Mouse (Mus musculus): ENCODE results near the gene Nup54.

Nup54 gene

GRCm38 (mm10) chr5:92411461-92412140 is 23.4 kb downstream of the Nup54 start:
- DNase-seq, result no peak

GRCm38 (mm10) chr5:92410486-92410885 is 24.5 kb downstream of the Nup54 start:
- DNase-seq, result no peak

DNA sequence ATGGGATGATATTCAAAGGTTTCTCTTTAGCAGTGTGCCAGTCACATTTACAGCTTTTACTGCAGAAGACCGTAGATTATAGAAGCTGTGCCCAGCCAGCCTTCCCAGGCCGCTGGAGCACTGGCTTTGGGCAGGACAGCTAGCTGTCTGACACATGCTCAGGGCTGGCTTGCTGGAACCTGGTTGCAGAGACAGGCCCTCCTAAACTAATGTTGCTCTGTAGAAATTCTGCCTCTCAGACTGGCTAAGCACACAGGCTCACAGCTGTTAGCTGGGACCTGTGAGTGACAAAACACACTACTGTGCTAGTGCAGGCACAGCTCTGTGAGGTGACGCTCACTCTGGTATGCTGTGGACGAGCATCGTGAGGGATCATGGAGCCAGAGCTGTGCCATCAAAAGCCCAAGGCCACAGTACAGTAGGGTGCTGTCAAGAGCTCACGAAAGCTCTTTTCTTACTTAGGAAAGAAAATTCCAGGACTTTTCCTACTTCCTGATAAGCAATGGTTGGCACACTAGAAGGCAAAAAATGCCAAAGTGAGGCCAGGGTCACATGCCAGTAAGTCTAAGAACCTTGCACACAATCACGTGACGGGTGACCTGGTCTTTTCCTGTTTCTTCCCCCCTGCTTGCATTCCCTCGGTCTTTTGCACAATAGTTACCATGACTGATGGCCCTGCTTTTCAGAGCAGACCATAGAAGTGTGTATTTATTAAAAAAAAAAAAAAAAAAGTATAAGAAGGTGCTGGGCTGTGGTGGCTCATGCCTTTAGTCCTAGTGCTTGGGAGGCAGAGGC is 25.5 kb downstream of the Nup54 start:
- no peak for DNase-seq

DNA sequence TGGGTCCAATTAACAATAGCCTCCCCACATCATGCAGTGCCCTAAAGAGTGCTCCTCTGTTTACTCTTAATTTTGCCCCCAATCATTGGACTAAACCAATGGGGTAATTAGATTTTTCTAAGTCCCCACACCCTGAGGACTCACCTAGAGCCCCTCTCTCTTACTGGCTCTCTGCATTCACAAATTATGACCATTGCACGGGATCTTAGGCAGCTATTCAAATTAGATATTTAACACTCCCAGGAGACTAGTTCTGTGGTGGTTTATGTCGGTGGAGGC is 30.7 kb downstream of the Nup54 start:
- no peak for DNase-seq

GRCm38 (mm10) chr5:92403562-92404399 is 31.2 kb downstream of the Nup54 start:
- no peak for DNase-seq

DNA sequence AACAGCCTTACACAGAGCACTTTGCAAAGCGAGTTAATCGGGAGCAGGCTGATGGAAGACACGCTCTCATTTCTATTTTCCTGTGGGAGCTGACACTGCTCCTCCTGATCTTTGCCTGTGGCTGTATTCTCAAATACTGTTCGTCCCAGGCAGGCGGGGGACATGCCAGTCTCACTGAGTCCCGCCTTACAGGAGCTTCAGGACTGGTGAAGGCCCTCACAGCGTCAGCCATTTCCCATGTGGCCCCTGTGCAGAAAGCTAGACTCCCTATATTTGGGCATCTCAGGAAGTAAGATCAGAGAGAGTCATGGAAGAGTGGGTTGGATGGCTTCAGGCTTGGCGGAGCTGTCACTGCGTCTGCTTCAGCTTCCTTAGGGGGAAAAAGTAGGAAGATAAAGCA is 32.2 kb downstream of the Nup54 start:
- no peak for DNase-seq

DNA sequence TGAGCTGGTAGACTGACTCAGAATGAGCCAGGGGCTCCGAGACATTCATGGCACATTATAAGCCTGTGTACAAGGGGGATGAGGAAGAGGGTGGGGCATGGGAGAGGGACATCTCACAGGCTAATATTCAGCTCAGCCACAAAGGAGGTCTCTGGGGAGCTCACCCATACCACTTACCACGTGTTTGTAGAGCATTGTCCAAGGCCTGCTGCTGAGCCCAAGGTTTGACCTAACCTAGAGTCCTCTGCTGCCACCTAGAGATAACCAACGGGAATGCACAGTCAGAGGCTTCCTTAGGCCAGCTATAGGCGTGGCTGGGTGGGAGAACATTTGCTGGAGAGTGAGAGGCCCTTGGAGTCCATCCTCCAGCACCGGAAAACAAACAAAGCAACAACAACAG is 36.9 kb downstream of the Nup54 start:
- peak; percentile 83 for DNase-seq

DNA sequence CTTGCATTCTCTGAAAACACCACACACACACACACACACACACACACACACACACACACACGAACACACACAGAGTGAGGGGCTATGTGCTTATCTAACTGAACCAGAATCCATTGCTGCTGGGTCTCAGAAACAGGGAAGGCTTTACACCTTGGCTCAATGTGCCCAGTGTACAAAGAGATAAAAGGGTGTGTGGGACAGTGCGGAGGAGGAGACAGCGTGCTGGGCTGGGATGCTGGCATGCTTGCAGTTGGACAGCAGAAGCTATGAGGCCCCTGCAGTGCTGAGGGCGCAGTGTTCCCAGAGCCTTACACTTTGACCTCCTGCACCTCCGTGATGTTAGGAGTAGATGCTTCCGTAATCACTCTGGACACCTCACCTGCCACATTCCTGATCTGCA is 38.5 kb downstream of the Nup54 start:
- DNase-seq, result no peak

DNA sequence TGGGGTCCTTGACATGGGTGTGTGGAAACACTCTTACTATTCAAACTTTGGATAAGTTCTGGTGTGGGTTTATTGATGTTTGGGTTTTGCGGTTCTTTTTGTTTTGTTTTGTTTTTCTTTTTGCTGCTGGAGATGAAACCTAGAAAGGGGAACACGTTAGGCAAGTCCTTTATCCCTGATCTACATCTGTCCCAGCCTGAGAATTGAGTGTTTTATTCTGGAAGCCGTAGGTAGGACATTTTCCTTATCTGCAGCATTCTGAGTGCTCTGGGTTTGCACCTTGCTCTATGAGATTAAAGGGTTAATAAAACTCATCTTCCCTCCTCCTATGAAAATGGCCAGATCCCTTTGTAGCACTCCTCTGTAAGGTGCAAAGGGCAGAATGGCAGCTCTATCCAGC is 39.3 kb downstream of the Nup54 start:
- DNase-seq, result no peak

GRCm38 (mm10) chr5:92393863-92394262 is 41.2 kb downstream of the Nup54 start:
- DNase-seq, result no peak

GRCm38 (mm10) chr5:92392542-92392941 is 42.5 kb downstream of the Nup54 start:
- DNase-seq, result no peak

GRCm38 (mm10) chr5:92390615-92391014 is 44.4 kb downstream of the Nup54 start:
- DNase-seq, result no peak

DNA sequence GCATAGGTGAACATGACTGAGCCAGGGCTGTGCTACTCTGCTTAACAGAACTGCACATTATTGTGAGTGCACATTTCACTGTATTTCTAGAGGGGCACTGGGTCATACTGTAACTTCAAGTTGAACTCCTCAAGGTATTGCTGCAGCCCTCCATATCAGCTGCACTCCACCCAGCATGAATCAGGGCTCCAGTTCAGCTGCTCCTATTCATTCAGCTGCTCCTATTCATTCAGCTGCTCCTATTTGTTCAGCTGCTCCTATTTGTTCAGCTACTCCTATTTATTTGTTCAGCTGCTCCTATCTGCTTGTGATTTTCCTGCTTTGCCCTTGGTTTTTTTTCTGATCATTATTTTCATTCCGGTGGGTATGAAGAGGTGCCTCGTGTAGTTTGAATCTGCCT is 45.0 kb downstream of the Nup54 start:
- no peak for DNase-seq

DNA sequence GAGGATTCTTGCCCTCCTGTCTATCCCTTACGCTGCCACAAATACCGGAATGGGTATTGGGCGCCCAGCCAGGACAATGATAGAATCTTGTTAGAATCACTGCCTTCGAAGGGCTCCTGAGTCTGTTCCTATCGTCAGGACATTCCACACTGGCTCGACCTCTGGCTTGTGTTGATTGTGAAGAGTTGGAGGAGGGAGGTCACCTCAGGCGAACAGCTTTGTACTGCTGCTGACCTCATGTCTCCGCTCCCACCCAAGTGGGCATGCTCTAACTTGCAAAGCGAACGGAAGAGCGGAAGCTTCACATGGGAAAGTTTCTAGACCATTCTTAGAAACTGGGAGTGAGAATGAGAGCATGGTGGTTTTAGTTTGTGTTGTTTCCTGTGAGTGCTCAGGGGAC is 47.6 kb downstream of the Nup54 start:
- peak; percentile 38 for DNase-seq

GRCm38 (mm10) chr5:92386643-92387042 is 48.4 kb downstream of the Nup54 start:
- no peak for DNase-seq

GRCm38 (mm10) chr5:92386102-92386501 is 48.9 kb downstream of the Nup54 start:
- no peak for DNase-seq

- DNase-seq, result no peak
Observed at GRCm38 (mm10) chr5:92384855-92385254, 50.2 kb downstream of the Nup54 start.

GRCm38 (mm10) chr5:92383747-92384146 is 51.3 kb downstream of the Nup54 start:
- DNase-seq, result no peak

DNA sequence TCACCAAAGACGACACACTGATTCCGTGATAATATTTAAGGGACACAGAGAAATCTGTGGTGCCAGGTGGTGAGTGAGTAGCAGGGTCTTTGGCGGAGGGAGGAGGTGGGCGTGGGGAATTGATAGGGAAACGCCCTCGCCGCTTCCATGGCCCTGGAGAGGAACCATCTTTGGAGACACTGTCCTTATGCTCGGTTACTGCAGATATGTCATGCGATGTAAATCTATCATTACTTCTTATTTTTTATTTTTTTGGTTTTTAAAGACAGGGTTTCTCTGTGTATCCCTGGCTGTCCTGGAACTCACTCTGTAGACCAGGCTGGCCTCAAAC is 52.7 kb downstream of the Nup54 start:
- DNase-seq, result no peak

DNA sequence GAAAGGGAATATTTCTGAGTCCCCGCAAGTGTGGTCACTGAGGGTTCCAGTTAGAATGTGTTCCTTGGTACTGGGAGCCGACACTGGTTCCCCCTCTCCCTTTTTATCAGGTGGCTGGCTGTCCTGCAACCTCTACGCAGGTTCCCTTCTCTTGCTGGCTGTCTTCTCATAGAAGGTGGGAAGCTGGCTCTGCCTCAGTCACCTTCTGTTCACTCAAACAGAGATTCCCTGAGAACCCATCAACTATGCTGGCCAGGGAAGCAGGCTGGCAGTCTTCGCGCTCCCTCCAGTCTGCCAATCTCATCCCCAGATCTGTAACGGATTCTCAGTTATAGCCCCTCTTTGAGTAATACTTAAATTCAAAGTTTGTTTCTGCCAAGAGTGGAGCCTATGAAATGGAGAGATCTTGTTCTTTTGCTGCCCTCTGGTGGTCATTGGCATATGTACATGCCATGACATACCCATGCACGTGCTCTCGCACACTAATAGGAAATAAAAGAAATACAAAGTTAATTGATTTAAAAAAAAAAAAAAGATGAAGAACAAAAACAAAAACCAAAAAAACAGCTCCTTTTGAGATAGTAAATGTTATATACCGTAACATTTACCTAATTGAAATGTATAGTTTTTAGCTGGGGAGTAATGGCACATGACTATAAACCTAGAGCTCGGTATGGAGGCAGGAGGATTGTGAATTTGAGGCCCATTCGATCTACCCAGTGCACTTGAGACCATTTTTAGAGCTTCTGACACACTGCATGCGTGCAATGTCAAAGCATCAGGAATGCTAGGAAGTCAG is 53.3 kb downstream of the Nup54 start:
- peak; percentile 81 for DNase-seq

DNA sequence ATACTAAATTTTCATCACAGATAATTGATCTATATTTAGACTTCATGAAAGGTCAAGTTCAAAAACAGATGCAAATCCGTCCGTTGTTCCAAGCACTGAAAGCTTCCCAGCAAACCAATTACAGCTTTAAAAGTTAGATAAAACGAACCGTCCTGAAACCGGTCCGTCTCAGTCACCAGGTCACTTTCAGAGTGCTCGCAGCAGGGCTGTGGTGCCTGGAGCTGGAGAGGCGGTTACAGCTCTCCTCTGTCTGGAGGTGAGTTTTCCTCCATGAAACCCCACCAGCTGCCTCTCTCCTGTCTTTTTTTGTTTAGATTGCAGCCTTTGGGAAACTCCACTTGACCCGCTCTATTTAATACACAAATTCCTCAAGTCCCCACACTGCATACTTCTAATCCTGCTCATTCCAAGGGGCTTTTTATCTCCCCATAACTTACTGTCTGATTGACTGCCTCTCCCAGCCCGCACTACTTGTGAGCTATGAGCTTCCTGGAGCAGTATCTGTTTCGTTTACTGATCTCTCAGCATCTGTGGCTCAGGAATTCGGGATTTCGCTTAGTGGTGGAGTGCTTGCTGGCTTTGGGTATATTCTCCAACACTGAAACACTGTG is 58.1 kb downstream of the Nup54 start:
- DNase-seq, result no peak

- DNase-seq, result no peak
Observed at GRCm38 (mm10) chr5:92375368-92375767, 59.7 kb downstream of the Nup54 start.

DNA sequence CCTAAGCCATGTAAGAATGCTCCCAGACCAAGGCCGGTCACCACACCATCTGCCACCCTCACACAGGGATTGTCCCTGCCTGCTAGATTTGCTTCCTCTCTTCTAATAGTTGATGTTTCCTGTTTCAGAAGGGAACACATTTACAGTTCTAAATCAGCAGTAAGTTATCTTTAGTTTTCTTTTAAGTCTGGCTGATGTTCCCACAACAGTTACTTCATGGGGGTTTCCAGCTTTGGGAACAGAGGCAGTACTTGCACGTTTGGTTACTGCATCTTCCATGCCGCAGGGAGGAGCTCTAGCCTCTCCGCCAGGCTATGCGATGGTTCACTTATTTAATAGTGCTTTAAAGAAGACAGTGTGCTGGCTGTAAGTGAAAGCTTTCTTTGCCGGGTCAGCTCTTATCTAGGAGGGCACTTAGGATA is 60.3 kb downstream of the Nup54 start:
- DNase-seq, result peak; percentile 50

Data from kidney, adult 18-20 months (tissue).